Mouse (Mus musculus) cerebral cortex, adult 2 months (tissue): Measurements from ENCODE around the gene Med10.

Experiments
- WGBS: fragments of 180-500 bp; shearing (Covaris S2); methylation state at CpG from one replicate; pipeline ENCODE4 v1.1.7; 2018; 5-methylcytosine and 5-hydroxymethylcytosine counted together

Med10 gene

DNA sequence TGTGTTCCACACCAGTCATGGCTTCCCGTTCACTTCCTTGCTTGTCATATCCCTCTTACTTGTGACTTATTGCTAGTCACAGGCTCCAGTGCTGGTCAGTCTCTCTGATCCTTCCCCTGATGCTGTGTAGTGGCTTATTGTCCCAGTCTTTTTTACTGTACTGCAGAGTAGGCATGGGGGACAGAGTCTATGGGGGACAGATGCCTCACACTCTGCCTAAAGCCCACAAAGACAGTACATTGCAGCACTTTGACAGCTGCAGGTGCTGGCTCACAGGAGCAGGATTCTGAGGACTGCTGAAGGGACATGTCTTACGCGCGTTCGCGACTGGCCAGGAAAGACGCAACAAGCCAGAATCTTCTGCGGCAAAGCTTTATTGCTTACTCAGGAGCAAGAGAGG, 28.4 kb downstream of the Med10 start:
- 81% methylated on average over 8 of the region's 8 CpGs for WGBS

DNA sequence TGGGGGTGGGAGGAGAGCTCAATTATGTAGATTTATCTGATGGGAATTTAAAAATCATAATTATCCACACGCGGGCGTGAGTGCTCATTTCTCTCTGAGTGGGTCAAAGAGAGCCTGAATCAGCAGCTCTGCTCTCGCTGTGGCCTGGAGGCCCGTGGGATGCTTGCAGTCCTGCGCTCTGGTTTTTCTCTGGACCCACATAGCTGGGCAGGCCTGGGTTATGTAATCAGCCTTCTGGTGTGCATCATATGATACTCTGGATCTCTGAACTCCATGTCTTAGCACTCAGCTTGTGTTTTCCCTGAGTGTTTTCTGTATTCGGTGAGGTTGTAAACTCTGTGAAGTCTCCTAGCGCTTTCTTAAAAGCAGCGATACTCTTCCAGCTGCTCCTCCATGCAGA, 30.4 kb downstream of the Med10 start:
- WGBS: 84% methylated on average over 9 of the region's 9 CpGs

DNA sequence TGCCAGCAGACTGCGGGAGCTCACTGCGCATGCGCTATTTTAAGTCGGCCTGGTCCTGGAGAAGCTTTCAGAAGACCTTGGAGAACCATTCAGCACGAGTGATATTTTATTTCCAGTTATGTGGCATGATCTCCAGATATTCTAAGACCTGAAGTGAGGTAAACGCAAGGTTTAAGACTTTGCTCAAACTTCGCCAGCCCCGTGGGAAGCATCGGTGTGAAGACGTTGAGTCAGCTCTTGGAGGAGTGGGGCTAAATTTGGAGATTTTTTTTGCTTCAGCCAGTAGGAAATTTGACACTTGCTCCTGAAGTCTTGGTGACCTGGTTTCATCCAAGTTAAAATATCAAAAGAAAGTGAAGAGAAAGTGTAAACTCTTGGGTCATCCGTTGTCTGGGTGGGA, 31.2 kb downstream of the Med10 start:
- WGBS: 66% methylated on average over 11 of the region's 11 CpGs

DNA sequence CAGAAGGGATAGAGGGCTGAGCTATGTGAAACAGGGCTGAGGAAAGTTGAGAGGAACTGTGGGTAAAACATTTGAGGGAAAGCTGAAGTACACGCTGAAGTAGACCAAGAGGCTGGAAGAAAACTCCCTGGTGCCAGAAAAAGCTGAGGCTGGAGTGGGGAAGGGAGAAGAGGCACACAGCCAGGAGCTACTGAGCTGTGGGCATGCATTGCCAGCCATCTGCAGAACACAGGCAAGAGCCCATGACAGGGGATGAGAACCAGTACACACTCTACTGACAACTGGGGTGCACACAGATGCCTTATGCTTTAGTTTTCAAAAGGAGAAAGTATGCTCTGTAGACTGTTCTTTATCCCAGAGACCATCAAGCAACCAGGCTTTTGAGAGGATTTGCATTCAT, 43.4 kb downstream of the Med10 start:
- 34% methylated on average over 1 of the region's 1 CpGs for WGBS

DNA sequence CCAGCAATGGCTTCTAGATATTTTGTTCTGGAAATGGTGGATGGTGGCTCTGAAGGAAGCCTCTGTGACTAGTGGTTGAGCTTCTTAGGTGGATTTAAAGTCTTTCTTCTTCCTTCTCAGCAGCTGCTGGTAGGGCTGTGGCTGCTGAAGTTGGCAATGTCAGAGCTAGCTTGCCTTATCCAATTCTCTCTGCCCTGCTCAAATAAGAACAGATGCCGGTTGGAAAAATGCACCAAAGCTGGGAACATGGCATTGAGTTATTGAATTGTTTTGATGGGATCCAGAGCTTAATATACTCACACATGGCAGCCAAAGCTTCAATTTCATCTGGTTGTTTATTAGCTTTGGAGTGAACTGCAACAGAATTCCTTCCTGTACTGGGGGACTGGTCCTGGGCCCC, 47.4 kb downstream of the Med10 start:
- WGBS: 74% methylated on average over 1 of the region's 1 CpGs

DNA sequence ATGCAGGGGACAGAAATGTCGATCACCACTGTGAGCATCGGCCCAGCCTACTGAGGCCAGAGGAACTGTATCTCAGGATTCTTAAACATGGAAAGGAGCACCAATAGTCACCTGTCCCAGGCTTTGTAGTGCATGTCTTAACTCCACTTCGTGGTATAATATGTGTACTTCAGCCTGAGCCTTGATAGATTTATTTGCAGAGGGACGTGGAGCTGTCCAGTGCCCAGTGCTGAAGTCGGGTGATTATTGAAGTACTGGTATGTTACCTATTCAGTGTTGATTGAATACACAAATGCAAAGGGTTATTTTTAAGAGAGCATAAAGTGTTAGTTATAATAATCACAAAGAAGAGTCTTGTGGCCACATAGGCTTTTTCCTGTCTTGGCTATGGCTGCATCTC, 50.1 kb downstream of the Med10 start:
- WGBS: 82% methylated on average over 5 of the region's 5 CpGs

DNA sequence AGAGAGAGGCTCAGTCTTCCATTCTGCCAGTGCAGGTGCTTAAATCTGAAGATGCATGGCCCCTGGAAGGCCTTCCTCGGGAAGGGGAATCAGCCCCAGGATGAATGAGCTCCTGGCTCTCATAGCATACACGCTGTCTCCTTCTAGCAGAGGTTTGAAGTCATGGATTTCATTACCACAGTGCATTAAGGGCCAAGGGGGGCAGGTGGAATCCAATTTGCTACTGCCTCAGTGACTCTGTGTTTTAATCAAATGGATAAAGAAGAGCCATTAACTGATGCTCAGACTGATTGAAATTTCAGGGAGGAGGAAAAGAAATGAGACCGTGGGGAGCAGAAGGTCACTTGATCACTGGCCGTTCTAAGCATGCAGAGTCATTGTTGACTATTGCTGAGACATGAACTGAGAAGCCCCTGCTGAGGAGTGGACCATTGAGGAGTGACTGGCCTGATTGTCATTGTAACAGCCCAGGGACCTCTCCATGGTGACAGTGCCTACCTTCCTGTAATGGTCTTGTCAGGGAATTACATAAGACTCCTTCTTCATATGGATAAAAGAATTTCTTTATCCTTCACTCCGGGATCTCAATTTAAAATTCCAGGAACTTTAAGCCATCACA, 51.3 kb downstream of the Med10 start:
- 68% methylated on average over 5 of the region's 5 CpGs for WGBS

DNA sequence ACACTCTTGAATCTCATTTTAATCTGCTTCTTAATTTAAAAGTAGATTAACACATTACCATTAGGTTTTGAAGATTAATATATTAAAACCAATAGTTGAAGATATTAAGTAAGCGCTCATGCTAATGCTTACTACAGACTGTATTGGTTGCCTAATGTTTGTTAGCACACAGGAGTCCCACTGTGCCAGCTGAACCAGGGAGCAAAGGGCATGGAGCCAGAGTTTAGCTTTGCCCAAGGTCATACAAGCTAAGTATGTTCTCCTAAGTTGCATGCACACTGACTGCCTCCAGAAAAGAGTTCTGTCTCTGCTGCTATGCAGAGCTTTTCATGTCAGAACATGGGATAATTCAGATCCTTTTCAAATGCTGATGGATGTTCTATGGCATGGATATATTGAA, 53.7 kb downstream of the Med10 start:
- WGBS: 98% methylated on average over 1 of the region's 1 CpGs

DNA sequence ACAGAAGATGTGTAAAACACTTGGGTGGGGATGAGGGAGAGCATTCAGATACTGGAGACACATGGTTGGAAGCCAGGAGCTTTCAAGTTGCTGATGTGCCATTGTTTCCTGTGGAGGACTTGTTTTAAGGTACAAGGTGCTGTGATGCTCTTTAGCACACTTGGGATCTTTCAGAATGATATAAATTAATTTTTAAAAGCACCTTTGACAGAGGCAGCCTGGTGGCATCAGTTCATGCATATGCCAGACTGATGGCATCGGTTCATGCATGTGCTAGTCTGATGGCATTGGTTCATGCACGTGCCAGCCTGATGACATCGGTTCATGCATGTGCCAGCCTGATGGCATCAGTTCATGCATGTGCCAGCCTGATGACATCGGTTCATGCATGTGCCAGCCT, 60.1 kb downstream of the Med10 start:
- WGBS: 81% methylated on average over 4 of the region's 4 CpGs

DNA sequence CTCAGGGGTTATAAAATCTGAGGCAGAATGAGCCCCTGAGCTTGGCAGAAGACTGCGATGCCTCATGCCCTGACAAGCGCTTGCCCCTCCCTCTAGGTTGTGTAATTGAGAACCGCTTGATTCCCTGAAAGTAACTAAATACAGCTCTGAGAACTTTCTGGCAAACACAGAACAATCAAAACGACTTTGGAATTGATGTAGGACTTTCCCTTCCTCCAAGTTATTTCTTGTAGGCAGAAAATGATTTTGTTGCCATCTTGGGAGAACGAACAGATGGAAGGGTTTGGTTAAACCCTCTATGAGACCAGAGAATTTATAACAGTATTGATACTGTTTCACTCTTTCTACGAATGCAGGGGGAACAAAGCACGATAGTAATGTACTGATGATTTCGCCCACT, 62.7 kb downstream of the Med10 start:
- 48% methylated on average over 8 of the region's 8 CpGs for WGBS
